Mouse (Mus musculus) naive thymus-derived CD4-positive, alpha-beta T cell, adult 2 months (primary cell): ENCODE measurements at regions not wholly inside any gene's neighbourhood (a gene's known extent, or its start where the extent isn't known, plus 50 kb on each side); places are given as distances from the start of the nearest gene placed in this dataset.

Experiments
- DNase-seq: peaks from one replicate; pipeline ENCODE4 v3.0.0-alpha.2; 2011; ENCODE audit warnings: low read depth

DNA sequence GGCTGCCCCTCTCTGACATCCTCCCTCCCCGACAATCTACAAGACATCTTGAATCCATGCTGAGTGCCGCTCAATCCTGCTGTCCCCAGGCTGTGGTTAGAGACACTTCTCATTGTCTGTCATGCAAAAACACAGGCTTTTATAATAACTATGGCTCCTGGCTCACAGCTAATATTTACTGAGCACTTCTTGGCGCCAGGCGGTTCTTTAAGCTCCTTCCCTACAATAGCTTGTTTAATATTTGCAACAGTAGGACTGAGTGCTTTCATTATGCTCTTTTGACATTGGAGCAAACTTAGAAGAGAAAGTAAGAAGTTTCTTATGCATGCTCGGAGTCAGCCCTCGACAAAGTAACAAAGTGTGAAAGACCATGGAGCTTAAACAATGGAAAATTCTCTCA is 151.6 kb upstream of the Irx6 start:
- no peak for DNase-seq

DNA sequence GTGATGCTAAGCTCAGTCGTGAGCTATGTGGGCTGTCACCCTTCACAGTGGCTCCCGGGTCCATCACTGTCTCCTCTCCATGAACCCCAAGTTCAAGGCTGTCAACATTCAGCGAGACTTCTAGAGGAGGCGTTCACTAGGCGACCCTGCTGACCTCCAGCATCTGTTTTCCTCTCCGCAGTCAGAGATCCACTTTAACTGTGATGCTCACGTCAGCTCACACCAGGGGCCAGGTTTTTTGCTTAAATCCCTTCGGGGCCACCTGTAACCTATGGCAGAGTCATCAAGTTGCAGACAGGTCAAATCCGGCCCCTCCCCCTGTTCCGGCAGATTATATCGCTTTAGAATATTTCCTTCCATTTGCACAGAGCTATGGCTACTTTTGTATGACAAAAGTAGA is 144.3 kb upstream of the Irx6 start:
- DNase-seq = no peak

DNA sequence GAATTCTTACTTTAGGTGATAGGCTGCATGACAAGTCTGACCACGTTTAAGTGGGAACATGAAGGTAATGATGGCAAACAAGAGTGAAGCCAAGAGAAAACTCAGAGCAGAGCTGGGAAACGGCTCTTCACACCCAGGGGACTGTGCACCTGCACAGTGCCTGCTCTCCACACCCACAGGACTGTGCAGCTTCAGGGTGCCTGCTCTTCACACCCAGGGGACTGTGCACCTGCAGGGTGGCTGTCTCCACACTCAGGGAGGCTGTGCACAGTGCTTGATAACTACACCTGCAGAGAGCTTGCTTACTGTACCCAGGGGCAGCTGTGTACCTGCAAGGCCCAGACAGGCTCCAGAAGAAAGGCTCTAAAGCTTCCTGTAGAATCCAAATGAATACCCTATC is 133.5 kb upstream of the Irx6 start:
- DNase-seq = no peak

DNA sequence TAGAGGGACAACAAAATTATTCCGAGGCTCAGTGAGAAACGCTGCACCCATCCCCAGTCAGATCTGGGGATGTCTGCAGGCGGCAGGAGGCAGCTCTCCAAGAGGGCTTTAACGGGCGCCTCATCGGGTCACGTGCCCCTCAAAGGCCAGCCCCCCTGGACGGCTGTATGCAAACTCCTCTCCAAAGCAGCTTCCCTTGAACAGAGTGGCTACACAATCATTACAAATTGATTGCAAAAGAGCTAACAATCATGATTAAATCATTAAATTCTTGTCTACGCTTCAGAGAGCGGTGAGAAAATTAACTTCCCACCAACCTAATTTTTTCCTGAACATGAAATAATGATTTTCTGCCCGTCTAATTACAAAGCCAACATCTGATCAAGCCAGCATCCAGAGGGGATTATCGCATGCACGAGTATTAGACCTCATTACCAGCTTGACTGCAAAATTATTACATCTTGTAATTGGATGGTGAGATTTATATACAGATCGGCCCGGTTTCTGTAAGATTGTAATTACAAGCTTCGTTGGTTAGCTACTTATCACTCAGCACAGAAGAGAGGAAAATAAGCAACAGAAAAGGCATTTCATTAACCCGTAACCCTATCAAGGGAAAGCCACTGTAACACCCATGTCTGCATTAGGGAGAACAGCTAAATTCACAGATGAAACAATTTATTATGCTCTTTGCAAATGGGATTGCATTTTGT is 128.6 kb upstream of the Irx6 start:
- DNase-seq = no peak

DNA sequence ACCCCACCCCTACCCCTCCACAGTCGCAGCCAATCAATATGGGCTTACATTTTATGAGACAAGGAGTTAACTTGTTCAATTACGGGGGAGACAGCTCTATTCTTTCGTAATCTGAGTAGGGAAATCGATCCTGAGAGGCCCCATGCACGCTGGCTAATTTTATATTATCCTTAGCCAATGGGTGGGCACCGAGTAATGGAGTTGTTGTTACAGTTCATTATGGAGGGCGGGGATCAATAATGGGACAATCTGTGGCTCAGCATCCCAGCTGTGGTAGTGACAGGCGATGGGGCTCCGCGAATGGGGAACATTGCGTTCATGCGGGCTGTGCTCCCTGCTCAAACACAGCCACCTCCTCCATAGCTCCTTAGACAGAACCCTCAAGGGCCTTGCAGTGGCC is 118.9 kb upstream of the Irx6 start:
- DNase-seq = no peak

DNA sequence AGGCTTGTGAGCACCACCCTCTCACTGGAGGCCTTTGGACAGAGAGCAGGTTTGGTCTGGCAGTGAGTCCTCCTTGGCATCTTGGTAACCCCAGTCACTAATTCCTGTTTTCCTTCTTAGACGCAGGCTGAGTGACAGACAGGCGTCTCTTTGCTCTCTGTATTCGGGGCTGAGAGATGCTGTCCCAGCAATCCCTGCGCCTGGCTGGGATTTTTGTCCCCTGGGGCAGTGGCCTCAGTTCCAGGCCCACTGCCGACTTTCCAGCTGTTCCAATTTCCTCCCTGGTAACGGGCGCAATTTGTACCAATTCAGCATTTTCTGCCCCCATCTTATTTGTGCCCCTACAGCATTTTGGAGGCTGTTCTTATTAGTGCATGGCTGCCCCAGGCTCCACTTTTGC is 118.5 kb upstream of the Irx6 start:
- no peak for DNase-seq

DNA sequence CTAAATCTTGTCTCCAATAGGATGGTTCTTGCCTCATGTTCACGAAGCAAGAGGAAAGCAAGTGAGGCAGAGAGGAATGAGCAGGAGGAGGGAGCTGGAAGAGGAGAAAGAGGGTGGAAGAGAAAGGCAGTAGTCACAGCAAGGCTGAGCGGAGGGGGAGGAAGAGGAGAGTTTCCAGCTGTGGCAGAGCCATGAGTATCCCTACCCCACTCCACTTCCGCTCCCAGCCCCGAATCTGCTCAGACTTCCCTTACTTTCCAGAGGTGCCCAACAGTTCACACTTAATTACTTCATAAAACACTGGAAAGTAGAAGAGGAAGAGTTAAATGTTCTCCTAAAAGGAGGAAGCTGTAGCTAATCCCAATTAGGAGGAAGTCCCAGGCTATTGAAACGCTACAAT is 111.6 kb upstream of the Irx6 start:
- DNase-seq = no peak

DNA sequence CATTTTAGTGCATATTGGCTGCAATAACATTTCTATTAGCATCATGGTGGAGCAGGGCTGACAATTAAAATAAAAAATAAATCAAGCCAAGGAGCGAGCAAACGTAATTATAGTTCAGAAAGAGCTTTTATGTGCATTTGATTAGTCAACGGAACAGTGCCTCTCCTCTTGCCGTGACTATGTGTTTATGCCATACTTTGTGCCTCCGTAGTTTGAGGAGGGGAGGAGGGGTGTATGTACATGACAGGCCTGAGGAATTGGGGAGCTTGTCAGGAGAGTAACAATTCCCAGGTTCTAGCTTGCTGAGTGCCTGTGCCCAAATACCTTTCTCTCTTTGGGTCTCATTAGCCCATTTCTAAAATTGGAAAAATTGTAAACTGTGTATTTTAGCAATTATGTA is 111.1 kb upstream of the Irx6 start:
- no peak for DNase-seq

DNA sequence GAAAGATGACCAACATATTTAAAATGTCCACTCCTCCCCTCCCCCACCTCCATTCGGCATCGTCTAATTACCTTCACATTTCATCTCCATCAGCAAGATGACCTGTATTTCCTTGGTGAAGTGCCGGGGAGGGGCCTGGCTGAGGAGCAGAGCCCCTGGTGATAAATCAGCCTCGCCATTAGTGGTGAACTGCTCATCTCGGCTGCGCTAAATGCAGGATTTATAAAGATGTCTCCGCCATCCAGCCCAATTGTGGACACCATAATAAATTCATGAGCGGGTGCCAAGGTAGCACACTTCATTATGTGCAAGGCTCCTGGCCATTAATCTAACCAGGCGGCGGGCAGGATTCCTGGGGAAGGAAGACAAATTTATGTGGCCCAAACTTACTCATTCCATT is 104.4 kb upstream of the Irx6 start:
- DNase-seq = no peak

DNA sequence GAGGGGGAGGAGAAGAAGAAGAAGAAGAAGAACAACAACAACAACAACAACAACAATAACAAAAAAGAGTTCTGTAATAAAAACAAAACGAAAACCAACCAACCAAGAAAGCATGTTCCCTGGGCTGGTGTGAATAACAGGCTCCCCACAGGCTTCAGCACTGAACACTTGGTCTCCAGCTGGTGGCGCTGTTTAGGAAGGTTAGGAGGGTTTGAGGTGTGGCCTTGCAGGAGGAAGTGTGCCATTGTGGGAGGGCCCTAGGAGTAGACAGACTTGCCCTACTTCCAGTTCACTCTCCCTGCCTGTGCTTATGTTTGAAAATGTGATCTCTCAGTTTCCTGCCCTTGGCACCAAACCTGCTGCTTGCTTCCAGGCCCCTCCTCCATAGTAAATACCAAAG is 94.6 kb upstream of the Irx6 start:
- no peak for DNase-seq

DNA sequence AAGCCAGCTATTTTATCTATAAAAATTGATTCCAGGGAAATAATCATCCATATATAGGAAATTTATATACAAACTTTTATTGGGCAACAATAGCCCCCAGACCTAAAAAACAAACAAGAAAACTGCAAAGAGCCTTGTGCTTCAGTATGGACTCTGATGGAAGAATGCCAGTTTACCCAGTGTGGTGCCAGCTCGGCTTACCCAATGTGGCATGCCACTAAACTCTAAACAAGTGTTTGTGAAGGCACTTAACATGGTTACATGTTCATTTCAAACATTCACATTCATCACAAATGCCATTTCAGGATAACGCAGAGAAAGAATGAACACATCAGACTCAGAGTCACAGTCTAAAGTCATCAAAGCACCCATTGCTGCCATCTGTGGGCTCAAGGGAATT is 93.0 kb upstream of the Irx6 start:
- DNase-seq = no peak

DNA sequence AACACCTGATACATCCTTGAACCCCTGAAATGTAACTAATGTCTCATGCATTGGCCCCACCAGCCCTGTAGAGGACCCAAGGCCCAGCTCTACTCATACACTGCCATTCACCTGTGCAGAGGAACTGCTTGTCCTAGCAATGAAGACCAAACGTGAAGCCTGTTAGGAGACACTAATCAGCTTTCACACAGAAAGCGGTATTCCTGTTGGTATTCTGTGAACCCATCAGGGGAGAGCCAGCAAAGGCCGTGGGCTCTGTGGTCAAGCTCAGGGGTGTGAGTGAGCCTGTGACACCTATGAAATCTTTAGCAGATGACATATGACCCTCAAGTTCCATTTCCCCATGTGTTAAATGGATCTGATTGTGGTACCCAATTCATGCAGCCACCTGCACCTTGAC is 73.3 kb upstream of the Irx6 start:
- no peak for DNase-seq

DNA sequence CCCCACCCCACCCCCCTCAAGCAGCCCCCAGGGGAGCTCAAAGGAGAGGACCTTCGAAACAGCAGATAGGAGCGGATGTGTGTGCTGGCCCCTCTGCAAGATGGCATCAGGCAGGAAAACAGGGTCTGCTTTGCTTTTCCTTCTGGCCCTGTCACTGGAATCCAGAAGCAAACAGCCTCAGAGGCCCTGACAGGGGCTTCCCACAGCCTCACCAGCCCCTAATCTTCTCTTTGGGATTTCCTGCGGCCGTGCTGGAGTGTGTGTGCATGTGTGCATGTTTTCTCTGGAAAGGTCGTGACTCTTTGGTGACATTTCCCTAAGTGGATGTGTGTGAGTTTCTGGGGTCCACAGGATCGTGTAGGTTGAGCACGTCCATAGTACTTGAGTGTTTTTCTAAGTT is 71.1 kb upstream of the Irx6 start:
- no peak for DNase-seq

DNA sequence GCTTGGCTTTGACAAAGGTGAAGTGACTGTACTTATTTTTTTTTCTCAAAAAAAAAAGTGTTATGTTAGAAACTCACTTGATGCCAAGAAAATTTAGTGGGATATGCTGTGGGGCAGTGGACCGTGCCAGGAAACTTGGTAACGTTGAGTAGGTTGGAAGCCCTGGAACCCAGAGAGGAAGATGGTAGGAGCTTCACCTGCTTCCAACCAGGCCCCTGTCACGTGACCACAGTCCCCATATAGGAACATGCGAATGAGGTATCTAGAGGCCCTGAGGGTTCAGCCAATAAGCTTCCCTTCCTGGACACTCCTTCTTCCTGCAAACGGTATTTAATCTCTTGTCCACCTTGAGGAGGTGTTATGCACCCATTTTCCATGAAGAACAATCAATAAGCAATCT is 68.5 kb upstream of the Irx6 start:
- DNase-seq = no peak

DNA sequence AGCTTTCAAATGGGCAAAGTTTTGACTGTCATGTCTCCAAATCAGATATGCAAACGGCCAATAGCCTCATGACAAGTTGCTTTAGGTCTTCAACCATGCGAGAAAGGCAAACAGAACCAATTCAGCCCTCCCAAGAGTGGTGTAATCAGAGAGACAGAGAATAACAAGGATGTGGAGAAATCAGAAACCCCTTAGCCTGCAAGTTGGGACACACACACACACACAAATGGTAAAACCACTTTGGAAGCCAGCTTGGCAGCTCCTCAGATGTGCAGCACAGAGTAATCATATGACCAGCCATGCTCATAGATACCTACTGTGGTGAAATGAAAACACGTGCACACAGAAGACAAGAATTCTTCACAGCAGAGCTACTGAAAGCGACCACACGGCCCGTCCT is 66.5 kb upstream of the Irx6 start:
- DNase-seq = no peak

DNA sequence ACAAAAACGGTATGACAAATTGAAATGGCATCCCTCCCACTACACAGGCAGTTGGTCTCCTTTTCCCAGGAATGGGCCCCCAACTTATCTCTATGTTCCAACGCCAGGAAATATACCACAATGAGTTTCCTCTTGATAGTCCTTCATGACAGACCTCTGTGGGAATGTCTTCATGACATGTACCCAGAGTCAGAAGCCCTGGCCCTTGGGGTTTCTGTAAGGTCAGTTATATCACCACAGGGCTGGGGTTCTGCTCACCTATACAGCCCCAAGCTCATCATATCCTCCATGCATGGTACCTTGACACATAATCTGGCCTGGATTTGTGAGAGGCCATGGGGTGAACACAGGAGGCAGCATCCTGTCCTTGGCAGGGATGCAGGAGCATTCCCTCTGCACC is 64.2 kb upstream of the Irx6 start:
- DNase-seq = no peak

DNA sequence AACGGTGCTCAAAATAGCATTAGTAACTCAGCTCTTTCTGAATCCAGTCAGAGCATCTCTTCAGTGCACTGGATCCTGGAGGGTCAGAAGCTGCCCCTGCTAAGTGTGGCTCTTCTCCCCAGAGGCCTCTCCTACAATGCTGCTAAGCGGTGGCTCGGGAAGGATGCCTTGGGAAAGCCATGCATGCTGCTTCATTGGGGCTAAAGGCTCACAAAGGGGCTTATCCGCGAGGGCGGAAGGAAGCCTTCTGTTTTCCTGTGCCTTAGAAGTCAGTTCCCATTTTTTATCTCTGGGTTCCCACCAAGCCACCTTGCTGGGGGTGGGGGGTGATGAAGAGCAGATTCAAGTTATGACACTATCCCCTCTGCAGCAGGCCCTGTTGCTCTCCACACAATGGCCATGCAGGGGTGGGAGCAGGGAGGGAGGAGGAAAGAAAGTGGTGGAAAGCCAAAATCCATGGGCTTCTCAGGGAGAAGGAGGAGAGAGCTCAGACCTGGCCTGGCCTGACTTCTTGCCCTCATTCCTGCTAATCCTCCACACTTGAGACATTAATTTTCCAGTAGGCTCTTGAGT is 63.5 kb upstream of the Irx6 start:
- DNase-seq = no peak

DNA sequence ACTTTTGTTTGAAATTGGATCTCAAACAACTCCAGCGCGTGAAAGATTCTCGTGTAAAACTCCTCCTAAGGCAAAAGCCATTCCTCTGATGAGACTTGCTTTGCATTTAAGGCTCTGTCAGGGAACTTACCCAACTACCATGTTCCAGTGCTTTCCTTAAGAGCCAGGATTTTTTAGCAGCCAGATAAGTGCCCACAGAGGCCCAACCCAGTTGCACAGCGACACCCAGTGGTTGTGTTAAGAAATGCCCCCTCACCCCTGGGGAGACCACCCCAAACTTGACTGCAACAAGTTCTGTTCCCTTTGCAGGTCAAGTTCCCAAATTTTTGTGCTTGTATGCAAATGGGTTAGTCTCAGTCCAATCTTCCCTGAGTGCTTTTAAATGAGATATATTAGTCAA is 60.6 kb upstream of the Irx6 start:
- peak; percentile 2 for DNase-seq

DNA sequence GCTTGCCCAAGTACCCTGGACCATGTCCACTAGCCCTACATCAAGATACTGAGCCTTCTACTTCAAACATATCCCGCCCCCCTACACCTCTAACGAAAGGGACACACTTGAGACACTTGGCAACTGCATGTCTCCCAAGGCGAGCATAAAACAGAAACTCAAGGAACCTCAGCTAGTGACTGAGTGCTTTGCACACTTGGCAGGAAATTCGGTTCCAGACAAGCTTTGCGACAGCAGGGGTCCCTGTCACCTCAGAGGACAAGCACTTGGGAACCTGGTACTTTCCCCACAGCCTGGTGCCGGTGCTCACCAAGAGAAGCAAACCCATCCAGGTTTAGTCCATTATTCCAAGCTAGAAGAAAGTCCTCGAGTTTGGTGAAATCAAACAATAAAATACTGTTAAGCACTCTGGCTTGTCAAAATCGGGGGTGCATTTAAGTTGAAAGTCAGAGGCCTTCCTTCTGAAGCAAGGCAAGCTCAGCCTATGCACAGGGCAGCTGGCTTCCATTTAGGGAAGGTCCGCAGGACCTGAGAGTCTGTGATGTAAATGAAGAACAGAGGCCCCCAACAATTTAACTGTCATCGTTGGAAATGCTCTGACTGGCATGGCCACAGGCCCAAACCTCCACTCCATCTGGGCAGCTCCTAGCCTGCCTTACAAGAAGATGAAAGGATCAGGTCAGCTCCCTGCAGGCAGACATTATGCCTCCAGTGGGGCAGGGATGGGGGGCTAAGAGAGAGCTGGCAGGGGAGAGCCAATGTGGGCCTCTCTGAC is 57.6 kb upstream of the Irx6 start:
- no peak for DNase-seq

DNA sequence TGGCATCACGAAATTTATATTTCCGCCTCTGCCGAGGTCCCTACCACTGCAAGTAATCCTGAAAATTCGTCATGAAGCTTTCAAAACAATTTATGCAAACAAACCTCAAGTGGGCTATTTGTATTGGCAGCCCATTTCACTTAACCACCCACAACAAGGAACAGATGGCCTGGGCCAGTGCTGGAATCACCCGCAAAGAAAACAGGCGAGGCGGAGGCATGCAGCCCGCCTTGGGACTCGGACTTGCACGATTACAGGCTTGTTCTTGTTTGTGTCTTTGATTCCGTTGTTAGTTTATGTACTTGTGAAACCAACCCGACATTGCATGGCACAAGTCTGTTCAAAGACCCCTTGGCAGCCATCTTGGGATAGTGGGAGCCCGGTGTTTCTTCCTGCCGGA is 55.8 kb upstream of the Irx6 start:
- DNase-seq = no peak
